8 mouse cellular contexts compared by ENCODE assay signal in genomic region chr7:65388243-65389013, GRCm38 (mm10).
DNase-seq lines count a peak whose midpoint lies in the region; ATAC-seq and TF ChIP-seq lines count a peak whose summit lies in the region.

No protein-coding gene starts in this region.

- H3K4me3 ChIP-seq in layer of hippocampus, adult 2 months = no peak overlapping the region; the same call in 1 of the 2 replicates
- no peak overlapping the region for H3K4me3 ChIP-seq in heart, embryonic 15.5 days

- H3K27me3 ChIP-seq in heart, embryonic 15.5 days = no peaks in the 10 kb centered on the region

- 68% methylated on average over 8 of the region's 8 CpGs for WGBS in heart, embryonic 15.5 days

- peak; percentile 91 for ATAC-seq in heart, embryonic 15.5 days (replicated peaks; ENCODE audit: insufficient number of reproducible peaks, insufficient read depth, low FRiP score, low read depth)
- no peak for ATAC-seq in inflammation-experienced regulatory T-cells, adult 6 months
- ATAC-seq in granulocyte monocyte progenitor cell, adult 5-6 weeks (replicated peaks; ENCODE audit: poor library complexity, severe bottlenecking) = no peak

- H3K36me3 ChIP-seq in heart, embryonic 15.5 days = no peaks in the 10 kb centered on the region

- H3K9me3 ChIP-seq in heart, embryonic 15.5 days (replicated peaks) = no peaks in the 10 kb centered on the region

- H3K9ac ChIP-seq in heart, embryonic 15.5 days = no peak overlapping the region

- no peak for DNase-seq in layer of hippocampus, adult 2 months (ENCODE audit: low spot score in 2 of 2)
- DNase-seq in layer of hippocampus, adult 8-10 months (ENCODE audit: low spot score in 2 of 2) = no peak
- peak; percentile 67 to 72 for DNase-seq in cerebellum, postnatal 10 days
- peak; percentile 85 for DNase-seq in lung, postnatal 36 days
- no peak for DNase-seq in retina, embryonic 14.5 days (ENCODE audit: low spot score)

- H3K27ac ChIP-seq in layer of hippocampus, adult 2 months = peak overlapping the region; percentile 89
- H3K27ac ChIP-seq in heart, embryonic 15.5 days = peak overlapping the region; percentile 74

- H3K4me1 ChIP-seq in heart, embryonic 15.5 days (replicated peaks) = peaks cover 20% of the 10 kb centered on the region

- H3K4me2 ChIP-seq in heart, embryonic 15.5 days = no peak overlapping the region

- TF ChIP-seq CTCF in layer of hippocampus, adult 2 months (conservative IDR thresholded peaks at IDR 0.05) = no peak

Comparison
In these comparisons a context has a peak if more than half of its experiments do, and no peak if none do; other contexts are left out.
1. DNase-seq: peak in cerebellum, postnatal 10 days (2 of 2) and lung, postnatal 36 days (single experiment); none in layer of hippocampus, adult 2 months (0 of 2), layer of hippocampus, adult 8-10 months (0 of 2) and retina, embryonic 14.5 days (single experiment).